11 mouse cellular contexts compared by ENCODE assay signal in the genomic region with DNA sequence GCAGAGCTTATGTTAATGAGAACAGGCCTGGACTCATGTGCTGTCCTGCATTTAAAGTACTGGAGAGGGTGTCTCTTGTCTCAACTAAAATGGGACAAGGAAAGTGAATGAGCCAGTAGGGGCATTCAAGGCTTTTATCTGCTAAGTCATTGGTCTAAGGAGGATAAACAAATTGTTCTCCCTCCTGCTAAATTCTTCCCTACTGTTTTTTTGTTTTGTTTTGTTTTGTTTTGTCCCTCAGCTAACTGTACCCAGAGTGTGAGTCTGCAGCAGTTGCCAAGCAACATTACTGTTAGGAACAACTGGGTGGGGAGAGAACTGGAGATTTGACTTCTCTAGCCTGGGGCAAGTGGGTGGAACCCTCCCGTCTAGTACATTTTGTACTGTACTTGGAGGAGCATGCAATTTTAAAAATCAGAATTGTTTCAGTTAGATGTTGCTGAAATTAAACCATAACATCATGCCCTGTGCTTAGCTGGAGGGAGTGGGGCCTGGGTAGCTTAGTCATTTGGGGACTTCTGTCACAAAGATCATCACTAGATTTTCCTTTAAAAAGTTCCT. TPM values are rescaled to one million over a fixed set of nuclear protein-coding genes. Genes with fewer than 3 reads are reported as not detected.
DNase-seq lines count a peak whose midpoint lies in the region; ATAC-seq and TF ChIP-seq lines count a peak whose summit lies in the region.
"Had no signal": no experiment of that assay in that cellular context is flagged by ENCODE, and none has a peak within 500 bp of the region (broad histone marks: within the 10 kb centered on the region; RNA-seq: fewer than 3 reads in every experiment).

No protein-coding gene starts in this region.

- WGBS in kidney, adult 2 months = 26% methylated on average over 1 of the region's 1 CpGs
- 51% methylated on average over 1 of the region's 1 CpGs for WGBS in kidney, embryonic 15.5 days
- WGBS in heart, embryonic 16.5 days = 27% methylated on average over 1 of the region's 1 CpGs
- WGBS in midbrain, embryonic 11.5 days = 55% methylated on average over 1 of the region's 1 CpGs

- H3K36me3 ChIP-seq in kidney, adult 2 months (ENCODE audit: control insufficient read depth, insufficient read depth, low read length) = no peaks in the 10 kb centered on the region
- H3K36me3 ChIP-seq in kidney, embryonic 15.5 days = no peaks in the 10 kb centered on the region
- no peaks in the 10 kb centered on the region for H3K36me3 ChIP-seq in heart, embryonic 16.5 days (ENCODE audit: control insufficient read depth, insufficient read depth)
- H3K36me3 ChIP-seq in midbrain, embryonic 11.5 days (ENCODE audit: control insufficient read depth, insufficient read depth, low read length) = no peaks in the 10 kb centered on the region
- H3K36me3 ChIP-seq: neural tube, embryonic 12.5 days had no signal

- TF ChIP-seq CTCF in kidney, adult 2 months (conservative IDR thresholded peaks at IDR 0.05; ENCODE audit: insufficient read depth, insufficient read length, low read depth, low read length) = no peak

- H3K4me1 ChIP-seq in kidney, adult 2 months (ENCODE audit: control insufficient read depth, insufficient read depth, low read length) = peaks cover 13% of the 10 kb centered on the region; the same call in 1 of the 2 replicates
- H3K4me1 ChIP-seq in kidney, embryonic 15.5 days = peaks cover 11% of the 10 kb centered on the region
- H3K4me1 ChIP-seq in heart, embryonic 16.5 days (ENCODE audit: control insufficient read depth, insufficient read depth, low read length) = peaks cover 24% of the 10 kb centered on the region
- H3K4me1 ChIP-seq in midbrain, embryonic 11.5 days (ENCODE audit: control insufficient read depth, insufficient read depth, low read length) = peaks cover 5% of the 10 kb centered on the region
- H3K4me1 ChIP-seq: neural tube, embryonic 12.5 days had no signal

- H3K27me3 ChIP-seq in kidney, adult 2 months (replicated peaks; ENCODE audit: control insufficient read depth, insufficient read depth, low read length) = no peaks in the 10 kb centered on the region
- H3K27me3 ChIP-seq in kidney, embryonic 15.5 days = no peaks in the 10 kb centered on the region
- no peaks in the 10 kb centered on the region for H3K27me3 ChIP-seq in heart, embryonic 16.5 days (ENCODE audit: control insufficient read depth, insufficient read depth, low read length)
- no peaks in the 10 kb centered on the region for H3K27me3 ChIP-seq in midbrain, embryonic 11.5 days (ENCODE audit: control insufficient read depth, insufficient read depth, low read length)
- H3K27me3 ChIP-seq: neural tube, embryonic 12.5 days had no signal

- no peak overlapping the region for H3K9ac ChIP-seq in kidney, embryonic 15.5 days
- H3K9ac ChIP-seq in heart, embryonic 16.5 days (ENCODE audit: low read length) = no peak overlapping the region
- no peak overlapping the region for H3K9ac ChIP-seq in midbrain, embryonic 11.5 days (ENCODE audit: low read length)
- H3K9ac ChIP-seq: neural tube, embryonic 12.5 days had no signal

- no peak for ATAC-seq in kidney, embryonic 15.5 days (replicated peaks; ENCODE audit: low FRiP score)
- ATAC-seq in heart, embryonic 16.5 days (replicated peaks; ENCODE audit: extremely low read depth, insufficient read depth, low FRiP score) = no peak
- ATAC-seq in midbrain, embryonic 11.5 days (ENCODE audit: low FRiP score) = no peak
- ATAC-seq: hindbrain, embryonic 16.5 days had no signal

- no peak for TF ChIP-seq POLR2A in kidney, adult 2 months (IDR thresholded peaks at IDR 0.05; ENCODE audit: low read depth, low read length)

- H3K9me3 ChIP-seq in kidney, embryonic 15.5 days (replicated peaks) = no peaks in the 10 kb centered on the region
- H3K9me3 ChIP-seq in heart, embryonic 16.5 days (replicated peaks; ENCODE audit: control insufficient read depth, low read length) = peaks cover 4% of the 10 kb centered on the region; the same call in 1 of the 2 replicates
- H3K9me3 ChIP-seq in midbrain, embryonic 11.5 days (ENCODE audit: control insufficient read depth, low read length) = no peaks in the 10 kb centered on the region
- H3K9me3 ChIP-seq: neural tube, embryonic 12.5 days had no signal

- no peak overlapping the region for H3K4me2 ChIP-seq in kidney, embryonic 15.5 days
- no peak overlapping the region for H3K4me2 ChIP-seq in heart, embryonic 16.5 days (ENCODE audit: low read depth, low read length)
- no peak overlapping the region for H3K4me2 ChIP-seq in midbrain, embryonic 11.5 days
- H3K4me2 ChIP-seq: neural tube, embryonic 12.5 days had no signal

- intact Hi-C loops in left cerebral cortex, postnatal 25 days (cut with DNase I) = no loop called here

- H3K4me3 ChIP-seq in kidney, adult 2 months (ENCODE audit: insufficient read depth, low read depth, low read length) = no peak overlapping the region
- H3K4me3 ChIP-seq in kidney, embryonic 15.5 days (replicated peaks) = no peak overlapping the region
- H3K4me3 ChIP-seq in heart, embryonic 16.5 days (ENCODE audit: low read length) = no peak overlapping the region
- no peak overlapping the region for H3K4me3 ChIP-seq in midbrain, embryonic 11.5 days (ENCODE audit: low read depth, low read length)
- H3K4me3 ChIP-seq: neural tube, embryonic 12.5 days had no signal

- H3K27ac ChIP-seq in kidney, adult 2 months (ENCODE audit: insufficient read depth, low read depth, low read length) = peak overlapping the region; percentile 78
- H3K27ac ChIP-seq in kidney, embryonic 15.5 days = no peak overlapping the region
- peak overlapping the region; percentile 43; the same call in 1 of the 2 replicates for H3K27ac ChIP-seq in heart, embryonic 16.5 days (ENCODE audit: low read length)
- H3K27ac ChIP-seq in midbrain, embryonic 11.5 days (ENCODE audit: low read depth, low read length) = no peak overlapping the region
- H3K27ac ChIP-seq: neural tube, embryonic 12.5 days had no signal

- DNase-seq in kidney, adult 2 months = peak; percentile 77
- peak; percentile 99 for DNase-seq in R1 (ENCODE audit: low read depth, low spot score)
- DNase-seq in lung, postnatal 36 days = peak; percentile 91
- DNase-seq in midbrain, embryonic 11.5 days (ENCODE audit: low spot score, missing footprints) = no peak
- no peak for DNase-seq in right cerebral cortex, postnatal 14 days
- no peak for DNase-seq in left cerebral cortex, postnatal 25 days (ENCODE audit: low spot score in 2 of 2)
- DNase-seq: liver had no signal

RNA-seq across cellular contexts. Expression of gene Wee1, which starts 5.0 kb away (rescaled TPM):
- polyA plus RNA-seq in kidney, adult 2 months (2012; rRNA removed) = 4.0 and 4.4 TPM in 2 replicates
- polyA plus RNA-seq in kidney, embryonic 15.5 days (2015; fragmentation: Nextera tagmentation; extraction: Ambion mirVana) = 25.1 and 26.6 TPM in 2 replicates
- polyA plus RNA-seq in heart, embryonic 16.5 days (2015; fragmentation: Nextera tagmentation; extraction: Ambion mirVana) = 20.8 and 20.9 TPM in 2 replicates
- 31.2 and 32.6 TPM in 2 replicates for polyA plus RNA-seq in midbrain, embryonic 11.5 days (2014; fragmentation: Nextera tagmentation; extraction: Ambion mirVana)
- total RNA-seq in left cerebral cortex, postnatal 25 days (2021) = 10 to 100 TPM; 25.1 to 26.4 TPM

RNA-seq across cellular contexts. Expression of gene Zfp143, which starts 55.8 kb away (rescaled TPM):
- 7.5 and 9.4 TPM in 2 replicates for polyA plus RNA-seq in kidney, adult 2 months (2012; rRNA removed)
- polyA plus RNA-seq in kidney, embryonic 15.5 days (2015; fragmentation: Nextera tagmentation; extraction: Ambion mirVana) = 19.0 and 21.0 TPM in 2 replicates
- 14.1 and 15.8 TPM in 2 replicates for polyA plus RNA-seq in heart, embryonic 16.5 days (2015; fragmentation: Nextera tagmentation; extraction: Ambion mirVana)
- polyA plus RNA-seq in midbrain, embryonic 11.5 days (2014; fragmentation: Nextera tagmentation; extraction: Ambion mirVana) = 32.4 and 32.5 TPM in 2 replicates
- 10 to 100 TPM; 12.6 to 13.6 TPM for total RNA-seq in left cerebral cortex, postnatal 25 days (2021)

Comparison
In these comparisons a context has a peak if more than half of its experiments do, and no peak if none do; other contexts are left out.
1. H3K27ac ChIP-seq: peak in kidney, adult 2 months (single experiment) and heart, embryonic 16.5 days (single experiment); none in kidney, embryonic 15.5 days (single experiment) and midbrain, embryonic 11.5 days (single experiment).
2. DNase-seq: peak in kidney, adult 2 months (single experiment), R1 (single experiment) and lung, postnatal 36 days (single experiment); none in midbrain, embryonic 11.5 days (single experiment), right cerebral cortex, postnatal 14 days (single experiment) and left cerebral cortex, postnatal 25 days (0 of 2).